Mouse (Mus musculus) frontal cortex, postnatal 36 days (tissue): Measurements from ENCODE around the gene Rnf215.
"Not testable (repeated sequence)": the region's sequence is repeated elsewhere in the genome, so short reads cannot be mapped to it uniquely, and the experiment has no call there.

Source experiments
- DNase-seq, 2 experiments: peaks; one replicate each; pipeline ENCODE4 v3.0.0; 2022; ENCODE audit warnings: low spot score in 2 of 2

The Rnf215 gene

DNA sequence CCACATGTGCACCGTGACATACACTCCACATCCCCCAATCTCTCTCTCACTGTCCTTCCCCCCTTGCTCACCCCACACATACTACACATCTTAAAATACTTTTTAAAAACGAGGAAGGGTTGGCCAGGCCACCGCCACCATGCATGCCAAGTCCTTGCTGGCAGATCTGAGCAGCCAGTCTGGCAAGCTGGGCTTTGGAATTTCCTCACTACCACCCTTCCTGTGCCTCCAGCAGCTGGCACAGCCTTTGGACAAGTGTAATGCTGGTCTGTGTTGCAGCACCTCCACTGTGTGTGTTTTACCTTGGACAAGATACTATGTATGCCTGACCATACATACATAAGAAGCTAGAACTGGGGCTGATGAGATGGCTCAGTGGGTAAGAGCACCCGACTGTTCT, 21.5 kb upstream of the Rnf215 start:
- DNase-seq, result no peak

DNA sequence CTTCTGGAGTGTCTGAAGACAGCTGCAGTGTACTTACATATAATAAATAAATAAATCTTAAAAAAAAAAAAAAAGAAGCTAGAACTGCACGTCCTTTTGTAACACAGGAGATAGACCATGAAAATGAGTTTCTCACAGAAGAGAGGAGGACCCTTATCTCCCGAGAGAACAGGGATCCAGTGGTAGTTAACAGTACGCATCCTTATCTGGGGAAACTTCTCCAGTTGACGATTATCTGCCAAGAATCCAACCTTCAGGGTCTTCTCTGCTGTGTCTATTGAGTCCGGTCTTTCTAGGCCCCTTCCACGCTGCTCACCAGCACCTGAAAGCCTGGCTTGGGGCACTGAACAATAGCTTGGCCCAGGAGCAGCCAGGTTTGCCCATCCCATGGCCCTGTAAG, 21.0 kb upstream of the Rnf215 start:
- DNase-seq, result no peak

DNA sequence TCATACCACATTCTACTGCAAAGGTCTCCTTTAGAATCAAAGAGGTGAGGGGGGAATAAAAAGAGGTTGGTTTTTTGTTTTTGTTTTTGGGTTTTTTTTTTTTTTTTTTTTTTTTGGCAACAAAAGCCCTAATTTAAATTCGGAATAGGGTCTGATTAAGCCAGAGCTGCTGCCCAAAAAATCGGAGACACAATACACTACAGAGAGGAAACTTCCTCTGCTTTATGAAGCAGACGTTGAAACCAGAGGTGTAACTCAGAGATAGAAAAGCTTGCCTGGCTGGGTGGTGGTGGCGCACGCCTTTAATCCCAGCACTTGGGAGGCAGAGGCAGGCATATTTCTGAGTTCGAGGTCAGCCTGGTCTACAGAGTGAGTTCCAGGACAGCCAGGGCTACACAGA, 20.5 kb upstream of the Rnf215 start:
- not testable (repeated sequence) for DNase-seq

DNA sequence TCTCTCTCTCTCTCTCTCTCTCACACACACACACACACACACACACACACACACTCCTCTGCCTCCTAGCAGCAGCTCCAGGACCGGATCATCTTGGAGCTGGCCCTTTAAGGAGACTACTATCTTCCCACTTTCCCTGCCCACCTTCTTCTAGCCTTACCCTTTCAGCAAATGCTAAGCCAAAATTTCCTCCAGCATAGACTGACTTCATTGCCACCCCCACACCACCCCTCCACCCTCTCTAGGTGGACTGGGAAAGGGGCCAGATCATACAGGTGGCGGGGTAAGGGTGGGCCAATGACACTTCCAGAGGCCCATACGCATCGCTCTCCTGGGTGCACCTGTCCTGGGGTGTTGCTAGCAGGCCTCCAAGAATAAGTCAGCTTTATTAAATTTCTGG, 19.6 kb upstream of the Rnf215 start:
- no peak for DNase-seq

DNA sequence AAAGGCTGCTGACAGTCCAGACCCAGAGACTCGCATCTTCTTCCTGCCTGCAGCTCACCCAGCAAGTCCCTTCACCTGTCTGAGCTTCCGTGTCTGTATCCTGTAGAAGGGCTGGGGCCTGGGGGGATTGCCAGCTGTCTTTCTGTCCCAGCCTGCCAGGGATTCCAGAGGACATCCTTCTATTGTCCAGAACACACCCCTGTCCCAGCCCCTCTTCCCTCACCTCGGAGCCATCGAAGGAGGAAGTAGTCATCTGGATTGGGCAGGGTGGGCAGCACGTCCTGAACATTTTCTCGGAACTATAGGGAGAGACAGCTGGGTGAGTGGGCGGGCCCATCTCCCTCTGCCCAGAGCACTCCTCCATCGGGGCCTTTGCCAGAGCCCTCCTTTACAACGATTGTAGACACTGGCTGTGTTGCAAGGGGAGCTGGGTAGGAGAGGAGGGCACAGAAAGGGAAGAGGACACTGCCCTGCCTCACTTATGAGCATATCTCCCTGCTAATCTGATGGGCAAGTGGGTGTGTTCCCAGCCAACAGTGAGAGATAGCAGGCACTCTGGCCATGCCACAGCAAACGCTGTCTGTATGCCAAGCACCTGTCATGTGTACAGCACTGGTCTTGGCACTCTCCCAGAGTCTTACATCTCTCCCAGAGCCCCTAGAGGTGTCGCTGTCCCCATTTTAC, 18.4 kb upstream of the Rnf215 start:
- DNase-seq, result no peak

DNA sequence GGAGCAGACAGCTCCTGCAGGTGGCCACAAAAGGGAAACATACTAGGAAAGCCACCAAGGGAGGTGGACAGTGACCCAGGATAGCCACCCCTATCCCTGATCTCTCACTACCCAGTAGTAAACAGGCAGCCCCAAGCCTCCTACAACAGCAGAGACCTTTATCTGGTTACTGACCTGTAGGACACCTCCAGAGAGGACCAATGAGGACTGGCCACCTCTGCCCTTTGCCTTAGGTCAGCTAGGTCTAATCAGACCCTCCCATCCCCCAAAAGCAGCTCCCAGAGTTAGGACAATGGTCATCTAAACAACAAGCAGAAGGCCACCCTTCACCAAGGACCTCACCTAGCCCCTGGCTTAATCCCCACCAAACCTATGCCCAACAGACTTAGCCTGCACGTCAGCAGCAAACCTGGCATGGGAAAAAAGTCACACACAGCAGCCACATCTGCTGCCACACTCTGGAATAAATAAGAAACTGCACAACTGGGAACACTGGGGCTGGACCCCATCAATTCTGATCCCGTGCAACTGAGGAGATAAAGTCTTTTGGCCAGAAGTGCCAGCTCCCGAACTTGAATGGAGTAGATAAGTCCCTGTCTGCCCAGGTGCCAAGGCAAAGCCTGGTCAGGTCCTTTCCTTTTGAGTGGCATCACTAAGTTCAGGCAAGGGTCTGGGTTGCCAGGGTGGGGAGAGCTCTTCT, 17.5 kb upstream of the Rnf215 start:
- no peak for DNase-seq

DNA sequence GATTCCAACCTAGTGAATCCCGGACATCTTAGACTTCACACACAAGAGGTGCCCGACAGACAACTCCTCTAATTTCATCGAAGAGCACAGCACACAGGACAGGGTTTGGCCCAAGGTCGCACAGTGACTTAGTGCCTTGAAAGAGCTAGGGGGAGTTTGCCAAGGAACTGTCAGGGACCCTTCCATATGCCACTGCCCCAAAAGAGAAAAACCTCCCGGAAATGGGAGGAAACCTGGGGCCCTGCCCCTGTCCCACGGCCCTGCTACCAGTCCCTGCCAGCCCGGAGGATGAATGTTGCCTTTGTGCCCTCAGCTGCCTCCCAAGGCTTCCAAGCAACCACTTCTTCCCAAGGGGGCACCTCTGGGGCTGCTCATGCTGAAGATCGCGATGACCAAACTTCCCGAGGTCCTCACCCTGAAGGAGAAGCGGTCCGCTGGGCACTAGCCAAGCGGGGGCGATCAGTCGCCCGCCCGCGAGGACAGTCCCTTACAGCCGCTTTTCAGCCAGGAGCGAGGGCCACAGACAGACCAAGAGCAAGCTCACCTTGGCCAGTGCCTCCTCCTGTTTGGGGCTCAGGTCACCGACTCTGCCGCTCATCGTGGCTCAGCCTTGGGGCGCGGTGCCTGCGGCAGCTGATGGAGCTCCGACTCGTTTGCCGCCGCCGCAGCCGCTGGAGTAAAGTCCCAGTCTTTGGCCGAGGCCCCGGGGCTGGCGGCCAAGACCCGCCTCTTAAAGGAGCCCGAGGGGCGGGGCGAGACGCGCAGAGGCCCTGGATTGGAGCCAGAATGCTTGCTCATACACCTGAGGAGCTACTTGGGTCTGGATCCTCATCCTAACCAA, 16.7 kb upstream of the Rnf215 start:
- peak; percentile 80 for DNase-seq

DNA sequence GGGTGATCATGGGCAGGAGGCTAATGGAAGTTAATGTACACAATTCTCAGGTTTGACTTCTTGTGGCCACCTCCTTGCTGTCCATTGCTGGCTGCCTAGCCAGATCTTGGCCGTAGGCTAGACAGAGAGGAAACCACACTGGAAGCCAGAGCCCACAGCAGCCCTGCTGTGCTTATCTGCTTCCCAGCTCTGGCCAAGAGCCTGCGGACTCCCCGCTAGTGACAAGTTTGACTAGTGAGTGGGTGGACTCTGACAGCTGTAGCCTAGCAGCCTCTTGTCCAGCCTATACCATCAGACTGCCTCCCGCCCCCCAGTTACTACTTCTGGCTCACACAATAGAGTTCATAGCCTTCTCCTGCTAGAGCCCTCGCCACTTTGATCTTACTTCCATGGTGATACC, 15.4 kb upstream of the Rnf215 start:
- DNase-seq, result no peak

DNA sequence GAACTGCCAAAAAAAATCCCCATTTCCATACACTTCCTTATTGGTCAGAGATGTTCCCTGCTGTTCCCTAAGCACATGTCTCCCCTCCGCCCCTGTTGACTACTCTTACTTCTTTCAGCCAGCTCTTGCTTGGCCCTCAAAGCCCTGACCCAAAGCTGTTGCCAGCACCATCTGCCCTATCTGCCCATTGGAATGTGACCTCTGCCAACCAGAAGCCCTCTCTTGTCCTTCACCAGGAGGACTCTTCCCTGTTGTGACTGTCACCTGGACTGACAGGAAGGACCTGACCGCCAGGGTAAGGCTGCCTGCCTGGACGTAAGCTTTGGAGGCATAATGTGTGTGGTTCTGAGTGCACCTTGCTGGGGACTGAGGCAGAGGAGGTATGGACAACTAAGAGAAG, 13.3 kb upstream of the Rnf215 start:
- no peak for DNase-seq

DNA sequence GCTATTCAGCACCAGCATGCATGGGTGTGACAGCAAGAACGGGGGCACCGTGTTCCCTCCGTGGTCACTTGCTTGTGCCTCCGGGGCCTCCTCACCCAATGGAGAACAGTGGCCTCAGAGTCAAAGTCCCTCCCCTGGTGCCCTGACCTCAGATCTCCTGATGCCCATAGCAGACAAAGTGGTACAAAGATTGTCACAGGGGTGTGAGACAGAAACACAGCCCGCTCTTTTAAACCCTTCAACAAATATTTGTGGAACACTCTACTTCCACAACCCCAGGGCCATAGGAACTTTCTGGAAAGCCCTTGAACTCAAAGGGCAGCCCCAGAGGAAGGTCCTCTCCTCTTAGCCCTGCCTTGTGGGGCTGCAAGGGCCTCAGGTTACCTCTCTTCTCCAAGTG, 12.8 kb upstream of the Rnf215 start:
- no peak for DNase-seq

DNA sequence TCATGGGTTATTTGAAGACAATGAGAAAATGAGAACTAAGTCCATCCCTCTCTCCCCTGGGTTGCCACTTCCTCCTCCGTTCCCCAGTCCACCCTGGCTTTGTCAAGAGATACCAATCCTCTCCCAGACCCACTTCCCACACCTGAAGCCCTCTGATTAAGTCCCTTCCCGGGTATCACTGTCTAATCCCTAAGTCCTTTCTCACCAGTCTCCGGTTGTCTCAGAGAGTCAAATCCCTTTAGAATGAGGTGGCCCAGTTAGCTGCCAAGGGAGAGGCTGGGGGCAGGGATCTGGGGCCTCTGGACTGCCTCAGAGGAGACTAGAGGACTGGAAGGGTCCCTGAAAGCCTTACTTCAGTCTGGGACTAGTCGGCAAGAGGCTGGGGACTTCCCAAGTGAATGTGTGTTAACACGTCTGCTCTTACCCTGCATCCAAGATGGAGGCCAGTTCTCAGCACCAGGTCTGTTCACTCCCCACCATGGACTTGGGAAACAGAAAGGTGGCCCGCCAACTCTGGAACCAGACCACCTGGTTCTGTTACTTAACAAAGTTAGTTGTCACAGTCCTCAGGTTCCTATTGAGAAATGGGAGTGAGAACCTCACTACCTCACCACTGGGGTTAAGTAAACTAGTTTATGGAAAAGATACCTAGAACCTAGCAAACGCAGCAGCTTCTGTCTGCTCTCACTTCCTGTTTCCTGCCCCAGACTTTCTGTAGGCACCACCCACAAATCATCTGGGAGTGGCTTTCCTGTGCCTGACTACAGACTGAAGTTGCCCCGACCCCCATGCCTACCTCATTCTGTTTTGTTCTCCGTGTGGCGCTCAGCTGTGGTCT, 12.0 kb upstream of the Rnf215 start, which contains the start of gene Sec14l2:
Gene Sec14l2 (minus strand): TSS at position 674 of the 838 bp plus-strand sequence.
- no peak for DNase-seq

DNA sequence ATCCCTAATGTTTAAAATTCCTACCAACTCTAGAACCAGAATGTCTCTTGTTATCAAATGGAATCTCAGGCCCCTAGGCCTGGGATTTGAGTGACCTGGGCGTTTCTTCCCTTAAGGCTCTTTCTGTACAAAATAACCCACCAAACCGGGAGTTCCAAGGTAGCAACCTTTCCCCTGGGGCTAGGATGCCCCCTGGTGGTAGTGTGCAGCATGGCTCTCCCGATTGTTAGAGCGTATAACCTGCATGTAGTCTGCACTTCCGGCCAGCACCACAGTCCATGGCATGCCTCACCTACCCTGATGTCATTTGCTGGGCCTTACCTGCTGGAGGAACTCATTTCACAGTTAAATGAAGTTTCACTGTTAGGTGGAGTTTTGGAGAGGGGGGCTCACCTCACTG, 11.1 kb upstream of the Rnf215 start:
- peak in 1 of 2 experiments; percentile 40 for DNase-seq

DNA sequence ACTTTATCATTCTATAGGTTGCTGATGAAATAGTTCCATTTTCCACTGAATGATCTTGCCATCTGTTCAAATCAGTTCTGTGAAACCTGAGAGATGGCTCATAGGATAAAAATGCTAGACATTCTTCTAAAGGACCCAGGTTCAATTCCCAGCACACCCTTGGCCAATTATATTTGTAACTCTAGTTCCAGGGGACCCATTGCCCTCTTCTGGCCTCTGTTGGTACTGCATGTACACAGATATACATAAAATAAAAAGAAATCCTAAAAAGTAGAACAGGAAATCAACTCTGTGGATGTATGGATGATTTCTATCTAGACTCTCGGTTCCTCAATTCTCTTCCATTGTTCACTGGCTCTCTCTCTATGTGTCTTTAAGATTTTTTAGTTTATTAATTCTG, 7.9 kb upstream of the Rnf215 start:
- DNase-seq, result no peak

DNA sequence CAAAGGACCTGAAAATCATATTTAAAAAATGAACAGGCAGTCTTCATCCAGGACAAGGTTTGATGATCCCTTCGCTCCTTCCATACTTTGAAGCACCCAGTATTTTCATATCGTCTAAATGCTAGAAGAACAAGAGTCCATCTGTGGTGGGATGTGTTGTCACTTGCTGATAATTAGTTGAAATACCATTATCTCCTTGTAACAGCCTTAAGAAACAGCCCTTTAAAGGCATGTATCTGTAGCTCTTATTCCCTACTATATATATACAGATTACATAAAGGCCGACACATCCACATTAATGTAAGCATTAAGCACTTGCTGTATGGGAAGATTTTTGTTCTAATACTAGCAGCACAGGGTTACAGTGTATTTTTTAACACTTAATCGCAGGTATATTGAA, 6.5 kb upstream of the Rnf215 start:
- DNase-seq, result not testable (repeated sequence)

DNA sequence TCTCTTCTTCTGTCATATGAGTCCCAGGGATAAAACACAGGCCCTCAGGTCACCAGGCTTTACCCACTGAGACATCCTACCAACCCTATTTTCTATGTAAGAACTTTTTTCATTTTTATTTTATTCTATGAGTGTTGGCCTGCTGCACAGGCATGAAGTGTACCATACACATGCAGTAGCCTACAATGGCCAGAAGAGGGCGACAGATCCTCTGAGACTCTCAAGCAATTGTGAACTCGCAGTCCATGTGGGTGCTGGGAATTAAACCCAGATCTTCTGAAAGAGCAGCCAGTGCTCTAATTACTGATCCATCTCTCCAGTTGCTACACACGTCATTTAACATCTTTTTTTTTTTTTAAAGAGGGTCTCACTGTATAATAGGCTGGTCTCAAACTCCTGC, 1.6 kb upstream of the Rnf215 start:
- no peak for DNase-seq

DNA sequence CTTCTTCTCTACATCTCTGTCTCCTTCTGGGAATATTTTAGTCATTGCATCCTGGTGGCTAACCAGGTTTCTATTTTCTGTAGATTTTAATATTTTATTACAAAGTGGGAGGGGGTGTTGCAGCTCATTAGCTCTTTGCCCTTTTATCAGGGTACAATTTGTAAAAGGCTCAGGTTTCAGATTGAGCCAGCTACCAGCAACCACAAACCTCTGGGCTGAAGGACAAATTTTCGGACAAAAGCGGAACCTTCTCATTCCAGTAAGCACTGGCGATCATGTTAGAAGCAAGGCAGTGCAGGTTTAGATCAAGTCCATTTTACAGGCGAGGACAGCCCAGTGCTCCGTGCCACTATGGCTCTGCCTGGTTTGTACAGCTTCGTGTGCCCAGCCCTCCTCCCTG, 602 bp upstream of the Rnf215 start:
- no peak for DNase-seq

DNA sequence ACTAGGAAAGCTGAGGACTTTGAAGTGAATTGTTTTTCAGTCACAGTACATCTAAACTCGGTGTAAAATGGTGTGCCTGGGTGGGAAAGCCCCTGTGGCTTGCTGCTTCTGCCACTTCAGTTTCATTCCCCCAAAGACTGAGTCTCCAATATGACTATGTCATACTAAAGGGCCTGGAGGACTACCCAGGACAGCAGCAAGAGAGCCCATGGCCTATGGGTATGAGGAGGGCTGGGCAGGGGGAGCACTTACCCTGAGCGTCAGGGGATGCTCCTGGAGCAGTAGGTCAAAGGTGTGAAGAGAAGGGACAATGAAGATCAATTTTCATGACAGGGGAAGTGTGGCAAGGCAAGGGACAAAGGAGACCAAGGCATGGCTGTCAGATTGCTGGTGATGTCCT, 4.0 kb downstream of the Rnf215 start:
- DNase-seq, result no peak

DNA sequence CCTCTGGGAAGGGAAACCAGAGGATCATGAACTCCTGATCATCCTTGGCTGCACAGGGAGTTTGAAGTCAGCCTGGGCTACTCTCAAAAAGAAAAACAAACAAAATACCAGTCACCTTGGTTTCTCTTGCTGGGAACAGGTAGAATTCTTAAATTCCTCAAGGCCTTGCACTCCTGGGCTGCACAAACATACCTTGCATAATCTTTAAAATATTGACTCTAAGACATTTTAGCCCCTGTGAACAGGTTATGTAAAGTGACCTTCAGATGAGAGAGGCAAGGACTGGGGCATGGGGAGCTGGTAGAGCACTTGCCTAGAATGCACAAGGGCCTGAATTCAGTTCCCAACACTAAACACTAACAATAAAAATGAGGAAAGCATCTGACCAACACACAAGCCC, 6.5 kb downstream of the Rnf215 start:
- no peak for DNase-seq

DNA sequence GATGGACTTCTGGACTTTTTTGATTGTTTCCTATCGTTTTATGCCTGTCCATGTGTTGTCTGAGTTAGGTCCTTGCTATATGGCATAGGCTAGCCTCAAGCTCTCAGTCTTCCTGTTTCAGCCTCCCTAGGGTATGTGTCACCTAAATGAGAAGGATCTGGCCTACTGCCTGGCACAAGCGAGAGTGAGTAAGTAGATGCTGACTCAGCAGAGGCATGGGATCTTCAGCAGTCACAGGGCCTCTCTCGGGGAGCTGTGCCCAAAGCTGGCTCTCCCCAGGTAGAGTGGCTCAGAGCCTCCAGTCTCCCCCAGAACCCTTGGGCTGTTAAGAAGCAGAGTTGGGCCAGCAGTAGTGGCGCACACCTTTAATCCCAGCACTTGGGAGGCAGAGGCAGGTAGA, 7.3 kb downstream of the Rnf215 start:
- DNase-seq, result no peak

DNA sequence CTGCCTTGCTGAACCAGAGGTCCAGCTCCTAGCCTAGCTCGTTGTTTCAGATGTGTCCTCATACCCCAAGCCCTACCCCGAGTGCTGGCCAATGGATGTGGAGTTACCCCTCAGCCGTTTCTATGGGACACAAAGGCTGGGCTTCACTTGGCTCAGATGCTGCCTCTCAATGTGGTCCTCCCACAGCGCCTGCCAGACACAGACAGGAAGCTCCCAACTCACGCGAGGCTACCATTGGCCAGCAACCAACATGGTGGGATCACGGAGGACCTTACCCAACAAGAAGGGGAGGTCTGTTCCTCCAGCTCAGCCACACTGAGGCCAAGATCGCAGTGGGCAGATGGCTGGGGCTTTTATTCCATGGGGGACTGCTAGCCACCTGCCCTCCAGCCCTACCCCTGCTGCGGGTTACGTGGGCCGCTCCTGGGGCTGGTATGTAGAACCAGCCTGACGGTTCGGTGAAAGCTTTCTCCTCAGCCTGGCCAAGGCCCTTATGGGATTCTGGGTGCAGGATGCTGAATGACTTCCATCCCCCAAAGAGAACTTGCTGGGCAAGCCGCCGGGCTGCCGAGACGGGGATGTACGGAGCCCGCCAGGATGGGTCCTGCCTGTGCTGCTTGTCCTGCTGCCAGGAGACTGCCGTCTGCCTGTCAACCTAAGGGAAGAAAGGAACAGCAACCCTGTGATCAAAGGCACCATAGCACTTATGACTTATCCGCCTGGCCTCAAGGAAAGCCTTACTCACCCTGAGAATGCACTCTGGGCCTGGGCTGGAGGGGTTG, 8.5 kb downstream of the Rnf215 start:
- DNase-seq, result no peak

DNA sequence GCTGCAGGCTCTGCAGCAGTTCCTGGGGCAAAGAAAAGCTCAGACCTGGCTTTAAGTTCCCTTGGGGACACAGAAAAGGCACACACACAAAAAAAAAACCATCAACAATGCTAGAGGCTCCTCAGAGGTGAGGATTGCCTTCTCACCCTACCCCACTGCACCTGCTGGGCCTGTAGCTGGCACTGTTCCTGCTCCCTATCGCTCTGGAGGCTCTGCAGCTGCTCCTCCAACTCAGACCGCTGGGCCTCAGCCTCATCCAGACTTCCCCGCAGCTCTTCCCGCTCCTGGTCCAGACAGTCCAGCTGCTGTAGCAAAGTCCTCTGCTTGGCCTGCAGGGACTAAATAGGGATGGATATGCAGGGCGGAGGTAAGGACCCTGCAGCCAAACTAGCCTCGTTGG, 11.4 kb downstream of the Rnf215 start:
- DNase-seq, result no peak
